Mouse (Mus musculus): ENCODE data around the gene Zfp710. TPM values are rescaled to one million over a fixed set of nuclear protein-coding genes. Genes with fewer than 3 reads are reported as not detected.
"Not testable (repeated sequence)": the region's sequence is repeated elsewhere in the genome, so short reads cannot be mapped to it uniquely, and the experiment has no call there.

The Zfp710 gene
- polyA plus RNA-seq, 1 experiment from 2014 or later, result 27.9 TPM

GRCm38 (mm10) chr7:80047041-80047440 lies 22.4 kb downstream of the Zfp710 start:
- Histone ChIP-seq H3K4me2 (ENCODE audit: low read depth, low read length, severe bottlenecking) (no peak overlapping the region), H3K9ac (ENCODE audit: low read length) (no peak overlapping the region), H3K4me1 (replicated peaks; ENCODE audit: control insufficient read depth, insufficient read depth, low read length) (peaks cover 3% of the 10 kb centered on the region), H3K36me3 (ENCODE audit: control insufficient read depth, insufficient read depth, low read length) (no peaks in the 10 kb centered on the region), H3K27me3 (ENCODE audit: control insufficient read depth, insufficient read depth, low read length) (no peaks in the 10 kb centered on the region), H3K27ac (ENCODE audit: low read depth, low read length) (no peak overlapping the region), H3K9me3 (ENCODE audit: control insufficient read depth, low read length) (no peaks in the 10 kb centered on the region), H3K4me3 (ENCODE audit: low read depth, low read length) (no peak overlapping the region)
- DNase-seq (ENCODE audit: low spot score), result no peak
- no peak for ATAC-seq (replicated peaks; ENCODE audit: low FRiP score)
- WGBS, result 89% methylated on average over 4 of the region's 4 CpGs

GRCm38 (mm10) chr7:80049746-80050145 lies 25.1 kb downstream of the Zfp710 start:
- ATAC-seq (replicated peaks; ENCODE audit: low FRiP score) (no peak), DNase-seq (ENCODE audit: low spot score) (no peak)

GRCm38 (mm10) chr7:80050382-80050781 lies 25.8 kb downstream of the Zfp710 start:
- not testable (repeated sequence) for H3K36me3 ChIP-seq (ENCODE audit: control insufficient read depth, insufficient read depth, low read length); ATAC-seq (replicated peaks; ENCODE audit: low FRiP score); H3K4me1 ChIP-seq (replicated peaks; ENCODE audit: control insufficient read depth, insufficient read depth, low read length); H3K9ac ChIP-seq (ENCODE audit: low read length); DNase-seq (ENCODE audit: low spot score); H3K27ac ChIP-seq (ENCODE audit: low read depth, low read length); H3K4me3 ChIP-seq (ENCODE audit: low read depth, low read length); H3K27me3 ChIP-seq (ENCODE audit: control insufficient read depth, insufficient read depth, low read length); H3K9me3 ChIP-seq (ENCODE audit: control insufficient read depth, low read length); H3K4me2 ChIP-seq (ENCODE audit: low read depth, low read length, severe bottlenecking)
- WGBS, result 97% methylated on average over 1 of the region's 1 CpGs

More at GRCm38 (mm10) chr7:80049746-80050145, 25.1 kb downstream of the Zfp710 start:
- no peaks in the 10 kb centered on the region; the same call in 1 of the 2 replicates for H3K4me1 ChIP-seq (replicated peaks; ENCODE audit: control insufficient read depth, insufficient read depth, low read length)
- no peak overlapping the region for H3K4me3 ChIP-seq (ENCODE audit: low read depth, low read length)
- 63% methylated on average over 2 of the region's 2 CpGs for WGBS
- no peak overlapping the region for H3K9ac ChIP-seq (ENCODE audit: low read length)
- no peaks in the 10 kb centered on the region for H3K9me3 ChIP-seq (ENCODE audit: control insufficient read depth, low read length)
- no peak overlapping the region for H3K4me2 ChIP-seq (ENCODE audit: low read depth, low read length, severe bottlenecking)
- H3K27ac ChIP-seq (ENCODE audit: low read depth, low read length), result no peak overlapping the region
- H3K27me3 ChIP-seq (ENCODE audit: control insufficient read depth, insufficient read depth, low read length), result no peaks in the 10 kb centered on the region
- no peaks in the 10 kb centered on the region; the same call in 1 of the 2 replicates for H3K36me3 ChIP-seq (ENCODE audit: control insufficient read depth, insufficient read depth, low read length)

GRCm38 (mm10) chr7:80051835-80052234 lies 27.2 kb downstream of the Zfp710 start:
- peaks cover 4% of the 10 kb centered on the region for H3K4me1 ChIP-seq (replicated peaks; ENCODE audit: control insufficient read depth, insufficient read depth, low read length)
- H3K36me3 ChIP-seq (ENCODE audit: control insufficient read depth, insufficient read depth, low read length), result no peaks in the 10 kb centered on the region; the same call in 1 of the 2 replicates
- no peak overlapping the region for H3K9ac ChIP-seq (ENCODE audit: low read length)
- H3K9me3 ChIP-seq (ENCODE audit: control insufficient read depth, low read length), result no peaks in the 10 kb centered on the region
- no peaks in the 10 kb centered on the region for H3K27me3 ChIP-seq (ENCODE audit: control insufficient read depth, insufficient read depth, low read length)
- H3K27ac ChIP-seq (ENCODE audit: low read depth, low read length), result no peak overlapping the region
- ATAC-seq (replicated peaks; ENCODE audit: low FRiP score) (no peak), DNase-seq (ENCODE audit: low spot score) (no peak)
- H3K4me3 ChIP-seq (ENCODE audit: low read depth, low read length), result no peak overlapping the region
- WGBS, result 85% methylated on average over 6 of the region's 6 CpGs
- no peak overlapping the region for H3K4me2 ChIP-seq (ENCODE audit: low read depth, low read length, severe bottlenecking)

GRCm38 (mm10) chr7:80052261-80052660 lies 27.6 kb downstream of the Zfp710 start:
- DNase-seq (ENCODE audit: low spot score) (no peak), ATAC-seq (replicated peaks; ENCODE audit: low FRiP score) (no peak)
- H3K9ac ChIP-seq (ENCODE audit: low read length), result no peak overlapping the region
- peaks cover 8% of the 10 kb centered on the region for H3K4me1 ChIP-seq (replicated peaks; ENCODE audit: control insufficient read depth, insufficient read depth, low read length)
- no peaks in the 10 kb centered on the region for H3K27me3 ChIP-seq (ENCODE audit: control insufficient read depth, insufficient read depth, low read length)
- no peak overlapping the region for H3K4me3 ChIP-seq (ENCODE audit: low read depth, low read length)
- no peaks in the 10 kb centered on the region; the same call in 1 of the 2 replicates for H3K36me3 ChIP-seq (ENCODE audit: control insufficient read depth, insufficient read depth, low read length)
- WGBS, result 86% methylated on average over 11 of the region's 11 CpGs
- no peak overlapping the region for H3K4me2 ChIP-seq (ENCODE audit: low read depth, low read length, severe bottlenecking)
- H3K9me3 ChIP-seq (ENCODE audit: control insufficient read depth, low read length), result no peaks in the 10 kb centered on the region
- H3K27ac ChIP-seq (ENCODE audit: low read depth, low read length), result no peak overlapping the region

- H3K4me1 ChIP-seq (replicated peaks; ENCODE audit: control insufficient read depth, insufficient read depth, low read length), result peaks cover 17% of the 10 kb centered on the region
- ATAC-seq (replicated peaks; ENCODE audit: low FRiP score), result no peak
- H3K9me3 ChIP-seq (ENCODE audit: control insufficient read depth, low read length), result no peaks in the 10 kb centered on the region
- H3K4me2 ChIP-seq (ENCODE audit: low read depth, low read length, severe bottlenecking), result no peak overlapping the region
- H3K27me3 ChIP-seq (ENCODE audit: control insufficient read depth, insufficient read depth, low read length), result no peaks in the 10 kb centered on the region
- H3K27ac ChIP-seq (ENCODE audit: low read depth, low read length), result no peak overlapping the region
- DNase-seq (ENCODE audit: low spot score), result no peak
- no peak overlapping the region for H3K4me3 ChIP-seq (ENCODE audit: low read depth, low read length)
- H3K9ac ChIP-seq (ENCODE audit: low read length), result no peak overlapping the region
- 93% methylated on average over 9 of the region's 9 CpGs for WGBS
- H3K36me3 ChIP-seq (ENCODE audit: control insufficient read depth, insufficient read depth, low read length), result no peaks in the 10 kb centered on the region; the same call in 1 of the 2 replicates
Observed at GRCm38 (mm10) chr7:80053147-80053546, 28.5 kb downstream of the Zfp710 start.

- H3K9me3 ChIP-seq (ENCODE audit: control insufficient read depth, low read length), result no peaks in the 10 kb centered on the region
- 90% methylated on average over 12 of the region's 12 CpGs for WGBS
- H3K4me2 ChIP-seq (ENCODE audit: low read depth, low read length, severe bottlenecking), result no peak overlapping the region
- no peak overlapping the region for H3K9ac ChIP-seq (ENCODE audit: low read length)
- H3K4me3 ChIP-seq (ENCODE audit: low read depth, low read length), result no peak overlapping the region
- no peaks in the 10 kb centered on the region for H3K27me3 ChIP-seq (ENCODE audit: control insufficient read depth, insufficient read depth, low read length)
- no peak overlapping the region for H3K27ac ChIP-seq (ENCODE audit: low read depth, low read length)
- DNase-seq (ENCODE audit: low spot score) (no peak), ATAC-seq (replicated peaks; ENCODE audit: low FRiP score) (no peak)
- no peaks in the 10 kb centered on the region; the same call in 1 of the 2 replicates for H3K36me3 ChIP-seq (ENCODE audit: control insufficient read depth, insufficient read depth, low read length)
- H3K4me1 ChIP-seq (replicated peaks; ENCODE audit: control insufficient read depth, insufficient read depth, low read length), result peaks cover 17% of the 10 kb centered on the region
Observed at GRCm38 (mm10) chr7:80055781-80056180, 31.2 kb downstream of the Zfp710 start.

GRCm38 (mm10) chr7:80057002-80057691 lies 32.5 kb downstream of the Zfp710 start:
- no peaks in the 10 kb centered on the region for H3K27me3 ChIP-seq (ENCODE audit: control insufficient read depth, insufficient read depth, low read length)
- no peak overlapping the region for H3K4me3 ChIP-seq (ENCODE audit: low read depth, low read length)
- peaks cover 17% of the 10 kb centered on the region for H3K4me1 ChIP-seq (replicated peaks; ENCODE audit: control insufficient read depth, insufficient read depth, low read length)
- DNase-seq (ENCODE audit: low spot score) (no peak), ATAC-seq (replicated peaks; ENCODE audit: low FRiP score) (no peak)
- H3K9me3 ChIP-seq (ENCODE audit: control insufficient read depth, low read length), result no peaks in the 10 kb centered on the region
- H3K4me2 ChIP-seq (ENCODE audit: low read depth, low read length, severe bottlenecking), result peak overlapping the region; percentile 5; the same call in 1 of the 2 replicates
- H3K27ac ChIP-seq (ENCODE audit: low read depth, low read length), result peak overlapping the region; percentile 66
- peak overlapping the region; percentile 6; the same call in 1 of the 2 replicates for H3K9ac ChIP-seq (ENCODE audit: low read length)
- no peaks in the 10 kb centered on the region; the same call in 1 of the 2 replicates for H3K36me3 ChIP-seq (ENCODE audit: control insufficient read depth, insufficient read depth, low read length)
- 69% methylated on average over 4 of the region's 4 CpGs for WGBS

- Histone ChIP-seq H3K36me3 (ENCODE audit: control insufficient read depth, insufficient read depth, low read length) (no peaks in the 10 kb centered on the region; the same call in 1 of the 2 replicates), H3K4me1 (replicated peaks; ENCODE audit: control insufficient read depth, insufficient read depth, low read length) (peaks cover 17% of the 10 kb centered on the region), H3K9ac (ENCODE audit: low read length) (no peak overlapping the region; the same call in 1 of the 2 replicates), H3K27me3 (ENCODE audit: control insufficient read depth, insufficient read depth, low read length) (no peaks in the 10 kb centered on the region), H3K4me2 (ENCODE audit: low read depth, low read length, severe bottlenecking) (no peak overlapping the region), H3K4me3 (ENCODE audit: low read depth, low read length) (no peak overlapping the region), H3K9me3 (ENCODE audit: control insufficient read depth, low read length) (no peaks in the 10 kb centered on the region), H3K27ac (ENCODE audit: low read depth, low read length) (peak overlapping the region; percentile 66)
- DNase-seq (ENCODE audit: low spot score) (no peak), ATAC-seq (replicated peaks; ENCODE audit: low FRiP score) (peak; percentile 58; the same call in 1 of the 2 replicates)
- 38% methylated on average over 14 of the region's 14 CpGs for WGBS
Observed at GRCm38 (mm10) chr7:80057781-80058180, 33.2 kb downstream of the Zfp710 start.

Data from forebrain, embryonic 11.5 days (tissue).